18 mouse cellular contexts compared by ENCODE assay signal in the genomic region with DNA sequence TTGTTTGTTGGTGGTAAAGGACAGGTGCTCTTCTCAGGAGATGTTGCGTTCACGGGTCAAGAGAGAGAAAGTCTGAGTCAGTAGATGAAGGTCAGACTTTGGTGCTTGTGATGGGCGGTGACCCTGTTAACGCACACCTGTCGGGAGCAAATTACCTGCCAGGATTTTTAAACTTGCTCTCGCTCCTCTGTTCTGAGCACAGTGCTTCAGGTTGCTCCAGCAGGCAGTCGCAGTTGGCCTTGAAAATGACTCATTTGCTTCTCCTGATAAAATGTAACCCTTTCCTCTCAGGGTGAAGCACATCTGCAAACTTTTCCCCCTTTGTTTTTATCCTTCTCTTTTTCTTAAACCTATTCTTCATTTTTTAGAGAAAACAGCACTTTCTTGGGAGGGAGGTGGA.
"Had no signal": no experiment of that assay in that cellular context is flagged by ENCODE, and none has a peak within 500 bp of the region (broad histone marks: within the 10 kb centered on the region; RNA-seq: fewer than 3 reads in every experiment).

No protein-coding gene starts in this region.

- H3K27ac ChIP-seq: kidney, embryonic 15.5 days; left cerebral cortex, adult 2 months; liver, embryonic 14.5 days; lung, embryonic 15.5 days; macrophage; midbrain, embryonic 12.5 days; midbrain, embryonic 15.5 days; neural tube, embryonic 12.5 days; neural tube, embryonic 15.5 days had no signal

- H3K9ac ChIP-seq: kidney, embryonic 15.5 days; liver, embryonic 14.5 days; lung, embryonic 15.5 days; midbrain, embryonic 12.5 days; midbrain, embryonic 15.5 days; neural tube, embryonic 12.5 days; neural tube, embryonic 15.5 days had no signal

- H3K4me3 ChIP-seq: kidney, embryonic 15.5 days; left cerebral cortex, adult 2 months; lung, embryonic 15.5 days; midbrain, embryonic 12.5 days; midbrain, embryonic 15.5 days; neural tube, embryonic 12.5 days; neural tube, embryonic 15.5 days had no signal

- H3K27me3 ChIP-seq: kidney, embryonic 15.5 days; lung, embryonic 15.5 days; midbrain, embryonic 12.5 days; midbrain, embryonic 15.5 days; neural tube, embryonic 12.5 days; neural tube, embryonic 15.5 days had no signal

- H3K4me1 ChIP-seq: kidney, embryonic 15.5 days; lung, embryonic 15.5 days; midbrain, embryonic 12.5 days; midbrain, embryonic 15.5 days; neural tube, embryonic 12.5 days; neural tube, embryonic 15.5 days had no signal

- H3K9me3 ChIP-seq: kidney, embryonic 15.5 days; lung, embryonic 15.5 days; midbrain, embryonic 12.5 days; midbrain, embryonic 15.5 days; neural tube, embryonic 12.5 days; neural tube, embryonic 15.5 days had no signal

- H3K4me2 ChIP-seq: kidney, embryonic 15.5 days; lung, embryonic 15.5 days; midbrain, embryonic 12.5 days; midbrain, embryonic 15.5 days; neural tube, embryonic 12.5 days; neural tube, embryonic 15.5 days had no signal

- ATAC-seq: midbrain, embryonic 15.5 days had no signal

- DNase-seq: kidney, postnatal 10 days; kidney, postnatal 36 days; layer of hippocampus, postnatal 36 days; lung, adult 18-20 months; right cerebral cortex, adult 18-20 months; right cerebral cortex, postnatal 14 days; right cerebral cortex, postnatal 4 days; thymus, adult 18-20 months; thymus, postnatal 36 days had no signal

- H3K36me3 ChIP-seq: kidney, embryonic 15.5 days; lung, embryonic 15.5 days; midbrain, embryonic 12.5 days; midbrain, embryonic 15.5 days; neural tube, embryonic 12.5 days had no signal
